Mouse (Mus musculus): ENCODE measurements at regions not wholly inside any gene's neighbourhood (a gene's known extent, or its start where the extent isn't known, plus 50 kb on each side); places are given as distances from the start of the nearest gene placed in this dataset.

DNA sequence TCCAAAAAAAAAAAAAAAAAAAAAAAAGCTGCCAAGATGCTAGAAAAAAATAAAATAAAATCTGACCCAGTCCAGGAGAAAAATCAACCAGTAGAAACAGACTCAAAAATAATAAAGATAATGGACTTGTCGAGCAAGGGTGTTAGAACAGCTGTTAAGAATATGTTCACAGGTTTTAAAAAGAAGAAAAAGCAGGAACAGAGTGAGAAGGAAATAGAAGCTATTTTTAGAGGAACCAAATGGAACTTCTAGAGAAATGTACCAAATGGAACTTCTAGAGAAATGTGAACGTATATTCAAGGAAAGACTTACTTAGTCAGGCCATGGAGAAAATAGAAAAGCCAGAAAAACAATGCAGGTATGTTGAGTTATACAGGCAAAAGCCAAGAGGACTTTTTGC, 662.4 kb upstream of the Jmjd1c start:
- no peak overlapping the region for H3K4me3 ChIP-seq (replicated peaks)
- H3K27me3 ChIP-seq (replicated peaks), result no peaks in the 10 kb centered on the region
- no peak for ATAC-seq (ENCODE audit: low FRiP score)

DNA sequence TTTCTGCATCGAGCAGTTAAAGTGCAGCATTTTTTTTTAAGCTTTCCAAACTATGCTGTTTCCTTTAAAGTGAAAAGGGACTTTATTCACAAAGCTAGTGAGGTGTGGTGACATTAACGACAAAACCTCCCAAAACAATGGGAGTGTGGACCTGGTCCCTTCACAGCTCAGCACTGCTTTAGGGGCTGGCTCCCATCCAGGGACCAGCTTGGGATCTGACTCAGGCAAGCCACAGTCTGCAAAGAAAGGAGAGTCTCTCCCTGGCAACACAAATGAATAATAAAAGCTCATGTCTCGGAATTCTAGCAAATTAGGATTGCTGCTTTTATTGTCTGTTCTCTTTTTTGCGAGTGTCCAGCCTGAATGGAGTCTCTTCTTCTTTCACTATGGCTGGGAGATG, 625.2 kb upstream of the Jmjd1c start:
- no peaks in the 10 kb centered on the region for H3K36me3 ChIP-seq
- H3K27ac ChIP-seq (replicated peaks), result no peak overlapping the region
- no peaks in the 10 kb centered on the region for H3K9me3 ChIP-seq (replicated peaks)
- no peaks in the 10 kb centered on the region for H3K4me1 ChIP-seq
- WGBS, result 46% methylated on average over 4 of the region's 4 CpGs
- H3K4me3 ChIP-seq (replicated peaks), result no peak overlapping the region
- ATAC-seq (ENCODE audit: low FRiP score), result no peak
- H3K4me2 ChIP-seq, result no peak overlapping the region
- no peak overlapping the region for H3K9ac ChIP-seq (replicated peaks)
- no peaks in the 10 kb centered on the region for H3K27me3 ChIP-seq (replicated peaks)

More for the DNA sequence above, 662.4 kb upstream of the Jmjd1c start:
- H3K27ac ChIP-seq (replicated peaks), result no peak overlapping the region
- 83% methylated on average over 2 of the region's 2 CpGs for WGBS
- H3K9ac ChIP-seq (replicated peaks), result no peak overlapping the region
- no peak overlapping the region for H3K4me2 ChIP-seq
- no peaks in the 10 kb centered on the region for H3K9me3 ChIP-seq (replicated peaks)
- H3K4me1 ChIP-seq, result no peaks in the 10 kb centered on the region
- H3K36me3 ChIP-seq, result no peaks in the 10 kb centered on the region

- H3K4me3 ChIP-seq (replicated peaks), result no peak overlapping the region
- H3K27me3 ChIP-seq (replicated peaks), result no peaks in the 10 kb centered on the region
- WGBS, result 77% methylated on average over 4 of the region's 4 CpGs
- H3K4me2 ChIP-seq, result no peak overlapping the region
- ATAC-seq (ENCODE audit: low FRiP score), result no peak
- no peak overlapping the region for H3K9ac ChIP-seq (replicated peaks)
- no peaks in the 10 kb centered on the region for H3K4me1 ChIP-seq
- H3K9me3 ChIP-seq (replicated peaks), result no peaks in the 10 kb centered on the region
- no peak overlapping the region for H3K27ac ChIP-seq (replicated peaks)
- H3K36me3 ChIP-seq, result no peaks in the 10 kb centered on the region
Observed at GRCm38 (mm10) chr10:66472038-66472437, 623.9 kb upstream of the Jmjd1c start.

GRCm38 (mm10) chr10:66475187-66475735, 620.7 kb upstream of the Jmjd1c start:
- H3K4me3 ChIP-seq (replicated peaks), result no peak overlapping the region
- no peaks in the 10 kb centered on the region for H3K27me3 ChIP-seq (replicated peaks)
- 90% methylated on average over 1 of the region's 1 CpGs for WGBS
- H3K36me3 ChIP-seq, result no peaks in the 10 kb centered on the region
- ATAC-seq (ENCODE audit: low FRiP score), result no peak
- no peak overlapping the region for H3K27ac ChIP-seq (replicated peaks)
- H3K9me3 ChIP-seq (replicated peaks), result no peaks in the 10 kb centered on the region
- H3K9ac ChIP-seq (replicated peaks), result no peak overlapping the region
- H3K4me2 ChIP-seq, result no peak overlapping the region
- no peaks in the 10 kb centered on the region for H3K4me1 ChIP-seq

GRCm38 (mm10) chr10:66490871-66491270, 605.1 kb upstream of the Jmjd1c start:
- H3K4me3 ChIP-seq (replicated peaks), result no peak overlapping the region
- 83% methylated on average over 5 of the region's 5 CpGs for WGBS

DNA sequence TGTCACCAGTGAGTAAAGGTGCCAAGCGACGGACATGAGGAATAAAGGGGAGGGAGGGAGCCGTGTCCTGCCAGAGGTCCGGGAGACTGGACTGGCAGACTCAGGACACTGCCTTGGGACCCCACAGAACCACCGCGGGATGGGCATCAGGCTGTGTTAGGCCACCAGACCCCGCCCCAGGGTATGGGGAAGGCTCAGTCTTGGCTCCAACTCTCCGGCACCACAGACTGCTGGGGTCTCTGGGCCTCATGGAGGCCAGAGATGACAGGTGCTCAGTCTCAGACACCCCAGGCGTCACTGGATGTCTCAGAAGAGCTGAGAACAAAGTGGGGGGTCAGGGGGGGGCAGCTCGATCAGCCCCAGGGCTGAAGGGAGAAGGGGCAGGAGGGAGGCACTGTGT, 604.1 kb upstream of the Jmjd1c start:
- Histone ChIP-seq H3K27me3 (replicated peaks) (no peaks in the 10 kb centered on the region), H3K9me3 (replicated peaks) (no peaks in the 10 kb centered on the region), H3K27ac (replicated peaks) (no peak overlapping the region), H3K4me2 (no peak overlapping the region), H3K4me3 (replicated peaks) (no peak overlapping the region), H3K9ac (replicated peaks) (no peak overlapping the region), H3K4me1 (no peaks in the 10 kb centered on the region), H3K36me3 (no peaks in the 10 kb centered on the region)
- no peak for ATAC-seq (ENCODE audit: low FRiP score)
- 73% methylated on average over 10 of the region's 10 CpGs for WGBS

More at GRCm38 (mm10) chr10:66490871-66491270, 605.1 kb upstream of the Jmjd1c start:
- no peaks in the 10 kb centered on the region for H3K36me3 ChIP-seq
- no peak for ATAC-seq (ENCODE audit: low FRiP score)
- no peak overlapping the region for H3K4me2 ChIP-seq
- no peaks in the 10 kb centered on the region for H3K9me3 ChIP-seq (replicated peaks)
- H3K27ac ChIP-seq (replicated peaks), result no peak overlapping the region
- H3K9ac ChIP-seq (replicated peaks), result no peak overlapping the region
- no peaks in the 10 kb centered on the region for H3K4me1 ChIP-seq
- no peaks in the 10 kb centered on the region for H3K27me3 ChIP-seq (replicated peaks)

DNA sequence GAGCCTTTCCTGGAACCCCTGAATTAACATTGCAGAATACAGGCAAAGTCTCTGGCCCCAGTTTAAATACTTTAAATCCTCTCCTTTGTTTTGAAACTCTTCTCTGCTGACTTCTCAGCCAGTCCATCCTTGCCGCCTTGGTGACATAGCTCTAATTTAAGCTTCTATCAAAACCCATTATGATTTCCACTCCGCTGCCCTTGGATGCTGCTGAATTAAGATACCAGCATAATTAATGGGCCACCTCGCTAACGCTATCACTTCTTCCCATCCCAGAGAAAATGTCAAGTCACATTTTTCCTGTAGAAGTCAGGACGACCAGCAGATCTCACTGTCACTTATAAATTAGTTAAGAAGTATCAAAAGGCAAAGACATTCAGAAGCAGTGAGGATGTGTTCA, 556.1 kb upstream of the Jmjd1c start:
- 73% methylated on average over 5 of the region's 5 CpGs for WGBS
- H3K27ac ChIP-seq (replicated peaks), result no peak overlapping the region
- H3K4me3 ChIP-seq (replicated peaks), result no peak overlapping the region
- ATAC-seq (ENCODE audit: low FRiP score), result no peak
- H3K36me3 ChIP-seq, result no peaks in the 10 kb centered on the region
- no peaks in the 10 kb centered on the region for H3K4me1 ChIP-seq
- no peak overlapping the region for H3K9ac ChIP-seq (replicated peaks)
- H3K4me2 ChIP-seq, result no peak overlapping the region
- H3K9me3 ChIP-seq (replicated peaks), result no peaks in the 10 kb centered on the region
- no peaks in the 10 kb centered on the region for H3K27me3 ChIP-seq (replicated peaks)

- Histone ChIP-seq H3K36me3 (no peaks in the 10 kb centered on the region), H3K4me1 (no peaks in the 10 kb centered on the region), H3K4me3 (replicated peaks) (no peak overlapping the region), H3K9me3 (replicated peaks) (no peaks in the 10 kb centered on the region), H3K4me2 (no peak overlapping the region), H3K27ac (replicated peaks) (no peak overlapping the region), H3K9ac (replicated peaks) (no peak overlapping the region), H3K27me3 (replicated peaks) (no peaks in the 10 kb centered on the region)
- no peak for ATAC-seq (ENCODE audit: low FRiP score)
- WGBS, result 79% methylated on average over 2 of the region's 2 CpGs
Observed at GRCm38 (mm10) chr10:66546656-66547055, 549.3 kb upstream of the Jmjd1c start.

DNA sequence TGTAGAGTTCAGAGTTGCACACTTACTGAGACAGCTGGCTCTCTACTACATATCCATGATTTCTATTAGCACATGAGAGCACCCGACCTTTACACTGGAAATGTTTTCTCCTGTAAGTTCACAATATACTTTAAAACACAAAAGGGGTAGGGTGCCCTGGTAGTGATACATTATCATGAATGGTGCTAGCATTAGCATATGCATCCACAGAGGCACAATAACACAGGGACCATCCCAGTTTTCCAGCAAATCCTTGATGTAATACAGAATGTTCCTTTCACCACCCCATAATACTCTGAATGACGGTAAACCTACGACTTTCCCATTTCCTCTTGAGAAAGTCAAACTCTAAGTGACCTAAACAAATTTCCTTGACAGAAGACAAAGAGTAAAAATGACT, 548.3 kb upstream of the Jmjd1c start:
- H3K9me3 ChIP-seq (replicated peaks), result no peaks in the 10 kb centered on the region
- H3K4me2 ChIP-seq, result no peak overlapping the region
- H3K27ac ChIP-seq (replicated peaks), result no peak overlapping the region
- H3K27me3 ChIP-seq (replicated peaks), result no peaks in the 10 kb centered on the region
- ATAC-seq (ENCODE audit: low FRiP score), result no peak
- no peak overlapping the region for H3K4me3 ChIP-seq (replicated peaks)
- H3K36me3 ChIP-seq, result no peaks in the 10 kb centered on the region
- H3K4me1 ChIP-seq, result no peaks in the 10 kb centered on the region
- WGBS, result 45% methylated on average over 3 of the region's 3 CpGs
- H3K9ac ChIP-seq (replicated peaks), result no peak overlapping the region

DNA sequence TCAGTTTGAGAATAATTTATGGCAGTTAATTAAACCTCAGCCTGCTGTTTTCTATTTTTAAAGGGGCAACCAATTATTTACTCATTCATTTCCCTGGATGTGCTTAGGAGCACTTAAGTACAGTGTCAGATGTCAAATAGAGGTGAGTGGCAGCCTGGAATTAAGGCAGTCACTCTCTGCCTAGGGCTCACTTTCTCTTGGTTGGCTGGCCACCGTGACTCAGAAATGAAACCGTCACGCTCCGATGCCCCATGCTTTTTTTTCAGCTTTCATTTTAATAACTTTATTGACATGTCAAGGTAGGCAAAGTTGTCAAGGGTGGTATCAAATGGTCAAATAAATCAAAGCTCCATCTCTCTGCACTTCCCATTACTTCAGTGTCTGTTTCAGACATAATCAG, 547.9 kb upstream of the Jmjd1c start:
- Histone ChIP-seq H3K9me3 (replicated peaks) (no peaks in the 10 kb centered on the region), H3K27me3 (replicated peaks) (no peaks in the 10 kb centered on the region), H3K4me1 (no peaks in the 10 kb centered on the region), H3K27ac (replicated peaks) (no peak overlapping the region), H3K36me3 (no peaks in the 10 kb centered on the region), H3K9ac (replicated peaks) (no peak overlapping the region), H3K4me2 (no peak overlapping the region), H3K4me3 (replicated peaks) (no peak overlapping the region)
- ATAC-seq (ENCODE audit: low FRiP score), result no peak
- 67% methylated on average over 4 of the region's 4 CpGs for WGBS

DNA sequence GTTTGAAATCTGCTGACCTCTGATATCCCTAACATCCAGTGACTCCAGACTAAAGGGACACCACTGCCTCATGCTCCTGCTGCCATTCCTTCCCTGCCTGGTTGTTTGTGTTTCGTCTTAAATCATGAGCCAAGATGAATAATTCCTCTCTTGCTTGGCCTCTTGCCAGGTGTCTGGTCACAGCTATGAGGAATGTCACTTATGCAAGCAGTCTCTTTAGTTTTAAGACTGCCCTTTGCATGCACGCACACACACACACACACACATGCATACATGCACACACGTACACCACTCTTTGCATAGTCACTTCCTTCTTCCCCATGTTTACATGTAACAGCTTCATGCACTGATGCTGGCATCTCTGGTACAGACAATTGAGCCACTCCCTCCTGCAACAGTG, 543.0 kb upstream of the Jmjd1c start:
- no peaks in the 10 kb centered on the region for H3K36me3 ChIP-seq
- no peak for ATAC-seq (ENCODE audit: low FRiP score)
- 72% methylated on average over 3 of the region's 3 CpGs for WGBS
- no peak overlapping the region for H3K4me3 ChIP-seq (replicated peaks)
- H3K9me3 ChIP-seq (replicated peaks), result no peaks in the 10 kb centered on the region
- no peak overlapping the region for H3K27ac ChIP-seq (replicated peaks)
- no peak overlapping the region for H3K9ac ChIP-seq (replicated peaks)
- H3K27me3 ChIP-seq (replicated peaks), result no peaks in the 10 kb centered on the region
- H3K4me2 ChIP-seq, result no peak overlapping the region
- no peaks in the 10 kb centered on the region for H3K4me1 ChIP-seq

DNA sequence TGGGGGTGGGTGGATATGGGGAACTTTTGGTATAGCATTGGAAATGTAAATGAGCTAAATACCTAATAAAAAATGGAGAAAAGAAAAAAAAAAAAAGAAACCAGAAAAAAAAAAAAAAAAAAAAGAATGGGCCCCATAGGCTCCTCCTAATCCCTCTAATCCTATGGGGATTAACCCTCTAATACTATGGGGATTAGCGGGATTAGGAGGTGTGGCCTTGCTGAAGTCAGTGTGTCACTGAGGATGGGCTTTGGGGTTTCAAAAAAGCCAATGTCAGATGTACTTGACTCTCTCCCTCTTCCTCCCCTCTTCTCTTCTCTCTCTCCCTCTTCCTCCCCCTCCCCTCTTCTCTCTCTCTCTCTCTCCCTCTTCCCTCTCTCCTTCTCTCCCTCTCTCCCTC, 541.7 kb upstream of the Jmjd1c start:
- WGBS, result 92% methylated on average over 1 of the region's 1 CpGs
- Histone ChIP-seq H3K27me3 (replicated peaks) (no peaks in the 10 kb centered on the region), H3K4me3 (replicated peaks) (no peak overlapping the region), H3K9me3 (replicated peaks) (no peaks in the 10 kb centered on the region), H3K4me1 (no peaks in the 10 kb centered on the region), H3K27ac (replicated peaks) (no peak overlapping the region), H3K4me2 (no peak overlapping the region), H3K36me3 (no peaks in the 10 kb centered on the region), H3K9ac (replicated peaks) (no peak overlapping the region)
- ATAC-seq (ENCODE audit: low FRiP score), result no peak

Measured in neural tube, embryonic 15.5 days (tissue).